Mouse (Mus musculus): ENCODE results near the gene Btnl10. TPM values are rescaled to one million over a fixed set of nuclear protein-coding genes. Genes with fewer than 3 reads are reported as not detected.
A peak's percentile ranks its signal among the peaks of the same experiment; 100 is the strongest.

Gene Btnl10
- polyA plus RNA-seq, 1 experiment: not detected

- Histone ChIP-seq H3K27me3 (ENCODE audit: control insufficient read depth, insufficient read depth, low read length) (no peaks in the 10 kb centered on the region), H3K27ac (ENCODE audit: insufficient read depth, low read depth, low read length) (no peak overlapping the region), H3K36me3 (ENCODE audit: control insufficient read depth, insufficient read depth, low read length) (peaks cover 17% of the 10 kb centered on the region), H3K4me1 (ENCODE audit: control insufficient read depth, insufficient read depth, insufficient read length, low read length) (peaks cover 2% of the 10 kb centered on the region), H3K4me3 (ENCODE audit: low read depth, low read length) (no peak overlapping the region)
- no peak for TF ChIP-seq POLR2A (IDR thresholded peaks at IDR 0.05; ENCODE audit: low read depth, low read length)
- no peak for TF ChIP-seq CTCF (IDR thresholded peaks at IDR 0.05; ENCODE audit: extremely low read depth, insufficient read length, insufficient replicate concordance, low read depth, low read length)
Measured at GRCm38 (mm10) chr11:58901080-58901479, 16.6 kb upstream of the Btnl10 start.

GRCm38 (mm10) chr11:58903511-58904409 lies 13.9 kb upstream of the Btnl10 start, which contains the start of gene Zfp39:
TSS of gene Zfp39 (minus strand) at chr11:58904225.
- H3K4me3 ChIP-seq (ENCODE audit: low read depth, low read length): peak within 1 kb of the TSS; percentile 83
- H3K27ac ChIP-seq (ENCODE audit: insufficient read depth, low read depth, low read length): peak within 1 kb of the TSS; percentile 39
- peaks cover 8% of the 10 kb centered on the region for H3K36me3 ChIP-seq (ENCODE audit: control insufficient read depth, insufficient read depth, low read length)
- WGBS: under 1% methylated on average over 40 of the region's 40 CpGs
- peaks cover 2% of the 10 kb centered on the region for H3K4me1 ChIP-seq (ENCODE audit: control insufficient read depth, insufficient read depth, insufficient read length, low read length)
- no peaks in the 10 kb centered on the region for H3K27me3 ChIP-seq (ENCODE audit: control insufficient read depth, insufficient read depth, low read length)
- TF ChIP-seq POLR2A (IDR thresholded peaks at IDR 0.05; ENCODE audit: low read depth, low read length) (no peak; the same call in 1 of the 2 replicates), CTCF (IDR thresholded peaks at IDR 0.05; ENCODE audit: extremely low read depth, insufficient read length, insufficient replicate concordance, low read depth, low read length) (no peak)

- H3K27ac ChIP-seq (ENCODE audit: insufficient read depth, low read depth, low read length): peak overlapping the region; percentile 36; the same call in 1 of the 2 replicates
- peak overlapping the region; percentile 83 for H3K4me3 ChIP-seq (ENCODE audit: low read depth, low read length)
- no peak for TF ChIP-seq CTCF (IDR thresholded peaks at IDR 0.05; ENCODE audit: extremely low read depth, insufficient read length, insufficient replicate concordance, low read depth, low read length)
- no peak for TF ChIP-seq POLR2A (IDR thresholded peaks at IDR 0.05; ENCODE audit: low read depth, low read length)
- H3K36me3 ChIP-seq (ENCODE audit: control insufficient read depth, insufficient read depth, low read length): peaks cover 5% of the 10 kb centered on the region; the same call in 1 of the 2 replicates
- 0% methylated on average over 8 of the region's 8 CpGs for WGBS
- H3K27me3 ChIP-seq (ENCODE audit: control insufficient read depth, insufficient read depth, low read length): no peaks in the 10 kb centered on the region
- H3K4me1 ChIP-seq (ENCODE audit: control insufficient read depth, insufficient read depth, insufficient read length, low read length): peaks cover 2% of the 10 kb centered on the region
Measured at GRCm38 (mm10) chr11:58904410-58904718, 13.3 kb upstream of the Btnl10 start.

- Histone ChIP-seq H3K36me3 (ENCODE audit: control insufficient read depth, insufficient read depth, low read length) (peaks cover 5% of the 10 kb centered on the region; the same call in 1 of the 2 replicates), H3K27ac (ENCODE audit: insufficient read depth, low read depth, low read length) (no peak overlapping the region), H3K4me3 (ENCODE audit: low read depth, low read length) (no peak overlapping the region), H3K4me1 (ENCODE audit: control insufficient read depth, insufficient read depth, insufficient read length, low read length) (peaks cover 2% of the 10 kb centered on the region), H3K27me3 (ENCODE audit: control insufficient read depth, insufficient read depth, low read length) (no peaks in the 10 kb centered on the region)
- TF ChIP-seq POLR2A (IDR thresholded peaks at IDR 0.05; ENCODE audit: low read depth, low read length) (no peak), CTCF (IDR thresholded peaks at IDR 0.05; ENCODE audit: extremely low read depth, insufficient read length, insufficient replicate concordance, low read depth, low read length) (no peak)
- WGBS: 62% methylated on average over 6 of the region's 6 CpGs
Measured at GRCm38 (mm10) chr11:58904838-58905237, 12.9 kb upstream of the Btnl10 start.

GRCm38 (mm10) chr11:58913776-58914175 lies 3.9 kb upstream of the Btnl10 start:
- peaks cover 5% of the 10 kb centered on the region; the same call in 1 of the 2 replicates for H3K4me1 ChIP-seq (ENCODE audit: control insufficient read depth, insufficient read depth, insufficient read length, low read length)
- 26% methylated on average over 1 of the region's 1 CpGs for WGBS
- H3K36me3 ChIP-seq (ENCODE audit: control insufficient read depth, insufficient read depth, low read length): no peaks in the 10 kb centered on the region
- H3K27me3 ChIP-seq (ENCODE audit: control insufficient read depth, insufficient read depth, low read length): no peaks in the 10 kb centered on the region
- H3K4me3 ChIP-seq (ENCODE audit: low read depth, low read length): no peak overlapping the region
- TF ChIP-seq POLR2A (IDR thresholded peaks at IDR 0.05; ENCODE audit: low read depth, low read length): no peak
- no peak for TF ChIP-seq CTCF (IDR thresholded peaks at IDR 0.05; ENCODE audit: extremely low read depth, insufficient read length, insufficient replicate concordance, low read depth, low read length)
- no peak overlapping the region for H3K27ac ChIP-seq (ENCODE audit: insufficient read depth, low read depth, low read length)

GRCm38 (mm10) chr11:58914461-58915028 lies 3.2 kb upstream of the Btnl10 start:
- 4% methylated on average over 17 of the region's 17 CpGs for WGBS
- Histone ChIP-seq H3K27ac (ENCODE audit: insufficient read depth, low read depth, low read length) (no peak overlapping the region), H3K4me3 (ENCODE audit: low read depth, low read length) (peak overlapping the region; percentile 58), H3K4me1 (ENCODE audit: control insufficient read depth, insufficient read depth, insufficient read length, low read length) (peaks cover 5% of the 10 kb centered on the region; the same call in 1 of the 2 replicates), H3K36me3 (ENCODE audit: control insufficient read depth, insufficient read depth, low read length) (no peaks in the 10 kb centered on the region), H3K27me3 (ENCODE audit: control insufficient read depth, insufficient read depth, low read length) (no peaks in the 10 kb centered on the region)
- TF ChIP-seq POLR2A (IDR thresholded peaks at IDR 0.05; ENCODE audit: low read depth, low read length) (no peak), CTCF (IDR thresholded peaks at IDR 0.05; ENCODE audit: extremely low read depth, insufficient read length, insufficient replicate concordance, low read depth, low read length) (peak; percentile 60; the same call in 1 of the 2 replicates)
